Mouse (Mus musculus) liver, adult 2 months (tissue): ENCODE results near the gene Csdc2. TPM values are rescaled to one million over a fixed set of nuclear protein-coding genes. Genes with fewer than 3 reads are reported as not detected.

Source experiments
- DNase-seq: peaks from one replicate; pipeline ENCODE4 v3.0.0-alpha.2; 2011; ENCODE audit warnings: low read depth, low spot score; ENCODE audit errors: extremely low read depth
- H3K27ac ChIP-seq: fragments of 200-500 bp; replicated peaks from 2 replicates; pipeline ENCODE4 v1.5.1; 2012; ENCODE audit warnings: low read depth, mild to moderate bottlenecking, control low read depth, inconsistent platforms, low read length; ENCODE audit not compliant: insufficient read depth
- H3K27me3 ChIP-seq: fragments of 200-500 bp; 2 replicates; pipeline ENCODE4 v1.6.1; 2012; ENCODE audit warnings: mild to moderate bottlenecking, moderate library complexity, low read length, inconsistent platforms; ENCODE audit not compliant: control insufficient read depth, insufficient read depth
- H3K36me3 ChIP-seq: fragments of 200-500 bp; 2 replicates; pipeline ENCODE4 v1.6.1; 2012; ENCODE audit warnings: low read length, inconsistent platforms; ENCODE audit not compliant: control insufficient read depth, insufficient read depth
- H3K4me1 ChIP-seq: fragments of 200-500 bp; 2 replicates; pipeline ENCODE4 v1.6.1; 2011; ENCODE audit warnings: low read length; ENCODE audit not compliant: control insufficient read depth, insufficient read depth
- H3K4me3 ChIP-seq: fragments of 200-500 bp; 2 replicates; pipeline ENCODE4 v1.5.1; 2011; ENCODE audit warnings: low read depth, mild to moderate bottlenecking, control low read depth, low read length, moderate library complexity; ENCODE audit not compliant: insufficient read depth
- H3K79me2 ChIP-seq: fragments of 200-500 bp; 2 replicates; pipeline ENCODE4 v1.6.1; 2012; ENCODE audit warnings: inconsistent platforms, mild to moderate bottlenecking, low read length, moderate library complexity; ENCODE audit not compliant: control insufficient read depth, insufficient read depth
- H3K9ac ChIP-seq: fragments of 200-500 bp; 2 replicates; pipeline ENCODE4 v1.6.1; 2012; ENCODE audit warnings: low read depth, mild to moderate bottlenecking, control low read depth, inconsistent platforms, low read length
- CTCF ChIP-seq: fragments of 200-500 bp; IDR thresholded peaks from 2 replicates; pipeline ENCODE4 v1.5.1; 2011; ENCODE audit warnings: low read depth, low read length, control low read depth
- POLR2A ChIP-seq: fragments of 200-500 bp; IDR thresholded peaks from 2 replicates; pipeline ENCODE4 v1.6.1; 2011; ENCODE audit warnings: low read length, control low read depth; ENCODE audit not compliant: insufficient read depth; ENCODE audit errors: extremely low read depth
- WGBS: fragments of 180-500 bp; shearing (Covaris S2); methylation state at CpG from one replicate; pipeline ENCODE4 v1.1.7; 2018; 5-methylcytosine and 5-hydroxymethylcytosine counted together
- polyA plus RNA-seq: library from polyadenylated mRNA; depleted of rRNA; stranded (reverse); fragments of >200 nt; gene quantifications from 2 replicates; pipeline ENCODE4 v1.2.3, GENCODE M21; 2012
- total RNA-seq: library from RNA; depleted of rRNA; stranded (reverse); fragments of >200 nt; gene quantifications from 2 replicates; pipeline ENCODE4 v1.2.3, GENCODE M21; 2014

Csdc2 gene
- total and polyA plus RNA-seq, 2 experiments: 0.09 to 0.35 TPM

DNA sequence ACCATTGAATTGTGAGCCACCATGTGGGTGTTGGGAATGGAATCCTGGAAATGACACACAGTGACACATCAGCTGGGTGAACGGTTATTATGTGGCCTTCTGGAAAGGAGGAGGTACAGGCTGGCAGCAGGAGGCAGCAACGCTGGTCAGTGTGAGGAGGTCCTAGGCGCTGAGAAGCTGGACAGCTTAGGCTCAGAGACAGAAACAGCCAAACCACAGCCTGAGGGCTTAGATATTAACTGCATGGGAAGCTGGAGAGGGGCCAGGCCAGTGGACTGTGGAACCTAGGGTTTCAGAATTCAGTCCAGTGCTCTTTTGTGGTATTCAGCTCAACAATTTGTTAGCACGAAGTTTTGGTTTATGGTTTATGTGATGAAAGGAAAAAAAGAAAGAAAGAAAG lies 8.8 kb upstream of the Csdc2 start:
- H3K27ac ChIP-seq: peak overlapping the region; percentile 8; the same call in 1 of the 2 replicates

DNA sequence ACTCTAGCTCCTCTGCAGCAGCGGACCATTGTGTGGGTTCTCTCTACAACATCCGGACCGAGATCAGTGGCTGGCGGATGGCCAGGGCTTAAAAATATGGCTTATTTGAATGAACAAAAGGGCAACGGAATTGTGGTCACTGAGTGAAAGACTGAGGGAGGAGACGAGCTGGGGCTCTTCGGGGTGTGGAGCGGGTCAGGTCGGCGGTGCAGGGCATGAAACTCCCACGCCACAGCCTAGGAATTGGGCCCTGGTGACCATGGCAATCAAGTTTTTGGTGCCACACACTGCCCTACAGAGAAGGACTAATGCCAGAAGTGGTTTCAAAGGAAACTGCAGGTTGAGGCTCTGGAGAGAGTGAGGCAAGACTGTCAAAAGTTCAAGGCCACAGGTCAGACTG lies 8.3 kb upstream of the Csdc2 start:
- TF ChIP-seq CTCF (no peak), POLR2A (no peak)
- Histone ChIP-seq H3K79me2 (peaks cover 2% of the 10 kb centered on the region; the same call in 1 of the 2 replicates), H3K9ac (peak overlapping the region; percentile 4; the same call in 1 of the 2 replicates), H3K4me1 (peaks cover 9% of the 10 kb centered on the region; the same call in 1 of the 2 replicates), H3K4me3 (no peak overlapping the region), H3K27me3 (no peaks in the 10 kb centered on the region), H3K27ac (peak overlapping the region; percentile 69), H3K36me3 (no peaks in the 10 kb centered on the region)
- peak; percentile 75 for DNase-seq
- 7% methylated on average over 11 of the region's 11 CpGs for WGBS

More for the DNA sequence above, 8.8 kb upstream of the Csdc2 start:
- H3K4me1 ChIP-seq: peaks cover 9% of the 10 kb centered on the region; the same call in 1 of the 2 replicates
- peaks cover 2% of the 10 kb centered on the region; the same call in 1 of the 2 replicates for H3K79me2 ChIP-seq
- no peaks in the 10 kb centered on the region for H3K36me3 ChIP-seq
- no peak overlapping the region for H3K9ac ChIP-seq
- 0 out of 2 replicates have a peak, but pooled peaks have one; percentile 8 for TF ChIP-seq CTCF
- no peak for TF ChIP-seq POLR2A
- 12% methylated on average over 4 of the region's 4 CpGs for WGBS
- H3K4me3 ChIP-seq: no peak overlapping the region
- H3K27me3 ChIP-seq: no peaks in the 10 kb centered on the region
- peak; percentile 91 for DNase-seq

DNA sequence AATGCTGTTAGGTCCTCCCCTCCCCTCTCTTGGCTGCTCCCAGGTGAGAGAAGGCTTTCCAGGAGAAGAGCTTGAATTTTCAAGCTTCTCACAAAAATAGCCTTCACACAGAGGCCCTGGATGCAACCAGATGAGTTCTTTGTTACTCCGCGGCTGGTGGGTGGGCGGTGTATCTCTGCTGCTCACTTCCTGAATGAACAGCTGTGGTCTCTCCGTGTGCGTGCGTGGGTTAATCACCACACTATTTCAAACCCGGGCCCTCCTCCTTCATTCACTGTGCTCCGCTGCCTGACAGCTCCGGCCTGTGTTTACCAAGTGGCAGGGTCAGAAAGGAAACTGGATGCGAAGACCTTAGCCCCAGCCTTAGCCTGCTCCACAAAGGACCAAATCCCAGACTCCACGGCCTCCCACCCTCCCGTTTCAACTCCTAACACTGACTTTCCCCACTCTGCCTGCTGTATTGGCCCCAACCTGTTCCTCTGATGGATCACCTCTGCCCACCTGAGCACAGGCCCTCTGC lies 3.5 kb upstream of the Csdc2 start:
- H3K27me3 ChIP-seq: no peaks in the 10 kb centered on the region
- H3K9ac ChIP-seq: no peak overlapping the region
- no peak overlapping the region for H3K4me3 ChIP-seq
- TF ChIP-seq POLR2A (no peak), CTCF (no peak)
- peaks cover 4% of the 10 kb centered on the region; the same call in 1 of the 2 replicates for H3K4me1 ChIP-seq
- H3K79me2 ChIP-seq: no peaks in the 10 kb centered on the region
- H3K36me3 ChIP-seq: no peaks in the 10 kb centered on the region
- DNase-seq: no peak
- 60% methylated on average over 12 of the region's 12 CpGs for WGBS
- no peak overlapping the region for H3K27ac ChIP-seq

DNA sequence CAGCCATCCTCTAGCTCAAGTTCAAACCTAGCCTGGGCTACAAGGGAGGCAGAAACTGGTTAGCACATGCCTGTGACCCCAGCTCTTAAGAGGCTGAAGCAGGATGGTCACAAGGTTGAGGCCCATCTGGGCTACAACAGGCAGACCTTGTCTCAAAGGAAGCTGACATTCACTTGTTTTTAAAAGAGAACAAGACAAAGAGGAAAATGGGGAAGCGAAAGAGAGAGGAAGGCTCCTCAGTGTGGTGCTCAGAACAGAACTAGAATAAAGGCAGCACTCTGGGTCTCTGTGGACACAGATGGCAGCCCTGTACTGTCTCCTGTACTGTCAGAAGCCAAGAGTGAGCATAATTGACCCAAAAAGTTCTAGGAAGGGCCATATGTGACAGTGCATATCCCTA lies 2.6 kb upstream of the Csdc2 start:
- Histone ChIP-seq H3K36me3 (no peaks in the 10 kb centered on the region), H3K4me1 (no peaks in the 10 kb centered on the region), H3K27me3 (no peaks in the 10 kb centered on the region), H3K9ac (no peak overlapping the region), H3K4me3 (no peak overlapping the region), H3K27ac (no peak overlapping the region), H3K79me2 (no peaks in the 10 kb centered on the region)
- no peak for TF ChIP-seq CTCF
- no peak for TF ChIP-seq POLR2A
- WGBS: 100% methylated on average over 1 of the region's 1 CpGs
- no peak for DNase-seq

DNA sequence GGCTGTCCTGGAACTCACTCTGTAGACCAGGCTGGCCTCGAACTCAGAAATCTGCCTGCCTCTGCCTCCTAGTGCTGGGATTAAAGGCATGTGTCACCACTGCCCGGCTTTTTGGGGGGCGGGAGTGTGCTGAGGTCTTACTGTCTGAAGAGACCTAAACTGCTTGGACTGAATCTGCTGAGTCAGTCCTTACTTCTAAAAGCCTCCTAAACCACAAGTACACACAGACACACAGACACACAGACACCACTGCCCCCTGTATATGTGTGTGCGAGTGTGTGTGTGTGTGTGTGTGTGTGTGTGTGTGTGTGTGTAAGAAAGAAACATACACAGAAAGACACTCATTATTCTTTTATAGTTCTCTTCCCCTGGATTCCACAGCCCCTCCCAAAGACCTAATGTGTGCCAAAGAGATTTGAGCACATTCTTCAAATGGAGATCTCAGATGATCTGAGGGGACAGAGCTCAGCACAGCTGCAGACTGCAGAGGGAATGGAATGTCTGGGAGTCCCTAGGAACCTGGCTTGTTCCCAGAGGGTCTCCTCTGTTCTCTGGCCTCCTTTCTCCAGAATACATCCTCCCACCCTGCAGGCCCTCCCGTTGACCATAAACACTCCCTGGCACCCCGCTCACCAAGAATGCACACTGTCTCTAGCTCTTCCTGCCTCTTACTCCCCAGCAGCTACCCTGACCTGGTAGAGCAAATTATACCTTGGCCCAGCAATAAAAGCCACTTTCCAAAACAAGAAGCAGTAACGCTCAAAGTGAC lies 506 bp upstream of the Csdc2 start:
- Histone ChIP-seq H3K4me3 (no peak overlapping the region; the same call in 1 of the 2 replicates), H3K27me3 (no peaks in the 10 kb centered on the region), H3K27ac (no peak overlapping the region), H3K36me3 (no peaks in the 10 kb centered on the region), H3K9ac (no peak overlapping the region), H3K4me1 (no peaks in the 10 kb centered on the region), H3K79me2 (no peaks in the 10 kb centered on the region)
- TF ChIP-seq POLR2A (no peak), CTCF (no peak)
- DNase-seq: no peak
- 67% methylated on average over 7 of the region's 7 CpGs for WGBS
